Mouse (Mus musculus) embryonic facial prominence, embryonic 11.5 days (tissue): Measurements from ENCODE around the gene Zfp385b. TPM values are rescaled to one million over a fixed set of nuclear protein-coding genes. Genes with fewer than 3 reads are reported as not detected.
A peak's percentile ranks its signal among the peaks of the same experiment; 100 is the strongest.

Experiments used
- ATAC-seq: fragments of 200-750 bp; cut with Nextera tagmentation; replicated peaks from 2 replicates; pipeline ENCODE4 v1.8.0; 2017; ENCODE audit warnings: low read depth; ENCODE audit not compliant: insufficient number of reproducible peaks, low FRiP score, low TSS enrichment
- DNase-seq: peaks from one replicate; pipeline ENCODE4 v3.0.0-alpha.2; 2015; ENCODE audit warnings: low spot score
- H3K27ac ChIP-seq: fragments of 300-500 bp; sonication (generic); replicated peaks from 2 replicates; pipeline ENCODE4 v1.5.1; 2014; ENCODE audit warnings: mild to moderate bottlenecking, low read depth, low read length, control low read depth
- H3K27me3 ChIP-seq: fragments of 300-500 bp; sonication (generic); 2 replicates; pipeline ENCODE4 v1.6.1; 2014; ENCODE audit warnings: mild to moderate bottlenecking, low read length, moderate library complexity, mixed read lengths; ENCODE audit not compliant: control insufficient read depth, insufficient read depth
- H3K36me3 ChIP-seq: fragments of 300-500 bp; sonication (generic); replicated peaks from 2 replicates; pipeline ENCODE4 v1.6.1; 2014; ENCODE audit warnings: low read depth, mild to moderate bottlenecking, low read length, moderate library complexity, mixed read lengths; ENCODE audit not compliant: control insufficient read depth, insufficient read depth
- H3K4me1 ChIP-seq: fragments of 300-500 bp; sonication (generic); 2 replicates; pipeline ENCODE4 v1.6.1; 2014; ENCODE audit warnings: low read length, mixed read lengths; ENCODE audit not compliant: control insufficient read depth, insufficient read depth
- H3K4me2 ChIP-seq: fragments of 300-500 bp; sonication (generic); 2 replicates; pipeline ENCODE4 v1.6.1; 2014; ENCODE audit warnings: low read depth, mild to moderate bottlenecking, control low read depth, low read length, moderate library complexity
- H3K4me3 ChIP-seq: fragments of 300-500 bp; sonication (generic); 2 replicates; pipeline ENCODE4 v1.5.1; 2014; ENCODE audit warnings: low read depth, low read length, control low read depth
- H3K9ac ChIP-seq: fragments of 300-500 bp; sonication (generic); replicated peaks from 2 replicates; pipeline ENCODE4 v1.6.1; 2014; ENCODE audit warnings: mild to moderate bottlenecking, control low read depth, low read length
- H3K9me3 ChIP-seq: fragments of 300-500 bp; sonication (generic); replicated peaks from 2 replicates; pipeline ENCODE4 v1.6.1; 2016; ENCODE audit warnings: mild to moderate bottlenecking, low read length, inconsistent platforms, mixed read lengths; ENCODE audit not compliant: control insufficient read depth
- WGBS: fragments of 180-500 bp; shearing (Covaris S2); extraction: QIAGEN DNeasy Blood & Tissue Kit; methylation state at CpG from one replicate; pipeline ENCODE4 v1.1.7; 2014; 5-methylcytosine and 5-hydroxymethylcytosine counted together
- polyA plus RNA-seq: library from polyadenylated mRNA; unstranded; fragments of >200 nt; fragmentation: Nextera tagmentation; extraction: Ambion mirVana; gene quantifications from 2 replicates; pipeline ENCODE4 v1.2.1, GENCODE M21; 2014

The Zfp385b gene
- 1.7 and 2.1 TPM in 2 replicates for polyA plus RNA-seq

- Histone ChIP-seq H3K4me3 (no peak within 1 kb of the TSS), H3K4me2 (no peak within 1 kb of the TSS), H3K27me3 (peaks cover 4% of the 10 kb centered on the region)
Observed at GRCm38 (mm10) chr2:77819539-77819938, at the start of gene Zfp385b. TSS of gene Zfp385b (minus strand) at chr2:77819639.

GRCm38 (mm10) chr2:77863934-77864333, 44.5 kb upstream of the Zfp385b start:
- DNase-seq = peak; percentile 72

More at GRCm38 (mm10) chr2:77819539-77819938, at the start of gene Zfp385b:
- ATAC-seq (no peak), DNase-seq (no peak)
- H3K36me3 ChIP-seq = no peaks in the 10 kb centered on the region
- no peaks in the 10 kb centered on the region for H3K9me3 ChIP-seq
- 0 out of 2 replicates have a peak, but pooled peaks cover 2% of the 10 kb centered on the region for H3K4me1 ChIP-seq
- H3K9ac ChIP-seq = no peak within 1 kb of the TSS
- H3K27ac ChIP-seq = no peak within 1 kb of the TSS

GRCm38 (mm10) chr2:77863522-77863921, 44.1 kb upstream of the Zfp385b start:
- Histone ChIP-seq H3K9ac (no peak overlapping the region), H3K4me3 (no peak overlapping the region), H3K4me2 (no peak overlapping the region), H3K4me1 (no peaks in the 10 kb centered on the region), H3K36me3 (no peaks in the 10 kb centered on the region), H3K9me3 (no peaks in the 10 kb centered on the region), H3K27ac (no peak overlapping the region), H3K27me3 (no peaks in the 10 kb centered on the region)
- peak; percentile 2 for DNase-seq
- ATAC-seq = no peak
- 71% methylated on average over 15 of the region's 15 CpGs for whole genome bisulfite sequencing

More at GRCm38 (mm10) chr2:77863934-77864333, 44.5 kb upstream of the Zfp385b start:
- Histone ChIP-seq H3K9ac (no peak overlapping the region), H3K27ac (no peak overlapping the region), H3K4me1 (no peaks in the 10 kb centered on the region), H3K36me3 (no peaks in the 10 kb centered on the region), H3K9me3 (no peaks in the 10 kb centered on the region), H3K27me3 (no peaks in the 10 kb centered on the region), H3K4me2 (no peak overlapping the region), H3K4me3 (no peak overlapping the region)
- WGBS = 57% methylated on average over 6 of the region's 6 CpGs
- peak; percentile 88; the same call in 1 of the 2 replicates for ATAC-seq

GRCm38 (mm10) chr2:77841464-77841863, 22.0 kb upstream of the Zfp385b start:
- WGBS = 63% methylated on average over 6 of the region's 6 CpGs

GRCm38 (mm10) chr2:77839587-77839986, 20.1 kb upstream of the Zfp385b start:
- Histone ChIP-seq H3K36me3 (no peaks in the 10 kb centered on the region), H3K9me3 (no peaks in the 10 kb centered on the region), H3K27me3 (no peaks in the 10 kb centered on the region), H3K4me1 (no peaks in the 10 kb centered on the region), H3K4me3 (no peak overlapping the region), H3K4me2 (no peak overlapping the region), H3K27ac (no peak overlapping the region), H3K9ac (no peak overlapping the region)
- WGBS = 86% methylated on average over 17 of the region's 17 CpGs
- DNase-seq = no peak
- no peak for ATAC-seq

More at GRCm38 (mm10) chr2:77841464-77841863, 22.0 kb upstream of the Zfp385b start:
- no peaks in the 10 kb centered on the region for H3K36me3 ChIP-seq
- no peak overlapping the region for H3K4me3 ChIP-seq
- H3K9me3 ChIP-seq = no peaks in the 10 kb centered on the region
- DNase-seq (no peak), ATAC-seq (no peak)
- no peak overlapping the region for H3K9ac ChIP-seq
- no peak overlapping the region for H3K4me2 ChIP-seq
- H3K27me3 ChIP-seq = no peaks in the 10 kb centered on the region
- no peak overlapping the region for H3K27ac ChIP-seq
- H3K4me1 ChIP-seq = no peaks in the 10 kb centered on the region

- Histone ChIP-seq H3K4me2 (no peak overlapping the region), H3K36me3 (no peaks in the 10 kb centered on the region), H3K4me1 (no peaks in the 10 kb centered on the region), H3K27ac (no peak overlapping the region), H3K9ac (no peak overlapping the region), H3K4me3 (no peak overlapping the region), H3K27me3 (no peaks in the 10 kb centered on the region), H3K9me3 (no peaks in the 10 kb centered on the region)
- WGBS = 90% methylated on average over 1 of the region's 1 CpGs
- DNase-seq (no peak), ATAC-seq (no peak)
Observed at GRCm38 (mm10) chr2:77838688-77839087, 19.2 kb upstream of the Zfp385b start.

DNA sequence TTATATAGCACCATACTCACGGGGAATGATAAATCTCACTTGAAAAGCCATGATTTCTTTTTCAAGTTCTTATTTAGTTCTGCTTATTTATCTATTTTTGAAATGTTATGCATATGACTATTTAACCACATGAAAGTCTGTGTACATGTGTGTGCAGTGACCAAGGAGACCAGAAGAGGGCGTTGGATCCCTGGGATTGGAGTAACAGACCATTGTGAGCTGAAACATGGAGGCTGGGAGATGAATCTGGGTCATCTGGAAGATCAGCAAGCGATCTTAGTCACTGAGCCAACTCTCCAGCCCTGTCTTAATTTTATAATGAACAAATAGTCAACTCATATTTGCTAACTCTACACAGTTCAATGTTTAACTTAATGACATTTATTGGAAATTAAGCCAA, 16.3 kb upstream of the Zfp385b start:
- ATAC-seq = no peak
- Histone ChIP-seq H3K27ac (no peak overlapping the region), H3K9me3 (no peaks in the 10 kb centered on the region), H3K9ac (no peak overlapping the region), H3K4me1 (no peaks in the 10 kb centered on the region), H3K4me3 (no peak overlapping the region), H3K36me3 (no peaks in the 10 kb centered on the region), H3K4me2 (no peak overlapping the region), H3K27me3 (no peaks in the 10 kb centered on the region)
- WGBS = 48% methylated on average over 3 of the region's 3 CpGs
- DNase-seq = no peak

DNA sequence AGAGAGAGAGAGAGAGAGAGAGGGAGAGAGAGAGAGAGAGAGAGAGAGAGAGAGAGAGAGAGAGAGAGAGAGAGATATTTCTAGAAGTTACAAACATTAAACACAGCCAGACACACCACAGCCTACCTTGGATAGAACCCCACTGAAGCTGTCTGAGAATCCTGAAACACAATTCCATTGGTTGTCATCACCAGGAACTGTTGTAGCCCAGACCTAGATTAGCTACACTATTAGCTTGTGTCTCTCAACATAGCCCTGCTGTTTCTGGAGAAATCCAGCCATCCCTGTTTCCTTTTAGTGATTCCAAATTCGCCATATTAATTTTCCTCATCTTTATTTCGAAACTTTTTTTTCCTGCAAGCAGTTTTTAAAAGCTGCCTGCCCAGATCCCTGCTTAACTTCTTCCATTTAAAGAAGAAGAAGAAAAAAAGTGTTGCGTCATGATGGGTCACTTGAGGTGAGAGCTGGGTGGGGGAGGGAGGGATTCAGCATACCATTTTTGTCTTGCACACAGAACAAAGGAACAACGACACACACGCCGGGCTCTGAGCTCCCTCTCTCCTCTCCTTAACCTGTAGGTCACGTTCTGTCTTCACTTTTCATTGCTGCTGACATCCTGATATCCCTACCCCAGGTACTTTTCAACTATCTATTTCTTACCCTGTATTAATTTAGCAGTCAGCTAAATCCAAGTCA, 6.8 kb upstream of the Zfp385b start:
- H3K9ac ChIP-seq = no peak overlapping the region
- ATAC-seq = no peak

More for the DNA sequence above, 6.8 kb upstream of the Zfp385b start:
- 54% methylated on average over 7 of the region's 7 CpGs for WGBS
- Histone ChIP-seq H3K4me2 (no peak overlapping the region), H3K4me3 (no peak overlapping the region), H3K27me3 (no peaks in the 10 kb centered on the region), H3K36me3 (no peaks in the 10 kb centered on the region), H3K4me1 (no peaks in the 10 kb centered on the region), H3K27ac (no peak overlapping the region), H3K9me3 (no peaks in the 10 kb centered on the region)
- DNase-seq = no peak
